Mouse (Mus musculus) limb, embryonic 11.5 days (tissue): ENCODE results near the gene Caprin2. TPM values are rescaled to one million over a fixed set of nuclear protein-coding genes. Genes with fewer than 3 reads are reported as not detected.
A peak's percentile ranks its signal among the peaks of the same experiment; 100 is the strongest.

ENCODE experiments used
- ATAC-seq: fragments of 200-750 bp; cut with Nextera tagmentation; 2 replicates; pipeline ENCODE4 v1.8.0; 2017; ENCODE audit warnings: low read depth; ENCODE audit not compliant: insufficient number of reproducible peaks, low FRiP score, low TSS enrichment
- DNase-seq: peaks from one replicate; pipeline ENCODE4 v3.0.0-alpha.2; 2015; ENCODE audit warnings: low spot score
- H3K27ac ChIP-seq: fragments of 300-500 bp; sonication (generic); replicated peaks from 2 replicates; pipeline ENCODE4 v1.5.1; 2014; ENCODE audit warnings: low read depth, mild to moderate bottlenecking, low read length
- H3K27me3 ChIP-seq: fragments of 300-500 bp; sonication (generic); 2 replicates; pipeline ENCODE4 v1.6.1; 2014; ENCODE audit warnings: mild to moderate bottlenecking, low read length, mixed read lengths; ENCODE audit not compliant: control insufficient read depth, insufficient read depth
- H3K36me3 ChIP-seq: fragments of 300-500 bp; sonication (generic); 2 replicates; pipeline ENCODE4 v1.6.1; 2014; ENCODE audit warnings: mild to moderate bottlenecking, low read length, moderate library complexity, mixed read lengths; ENCODE audit not compliant: control insufficient read depth, insufficient read depth
- H3K4me1 ChIP-seq: fragments of 300-500 bp; sonication (generic); 2 replicates; pipeline ENCODE4 v1.6.1; 2014; ENCODE audit warnings: low read length, mixed read lengths; ENCODE audit not compliant: control insufficient read depth, insufficient read depth
- H3K4me2 ChIP-seq: fragments of 300-500 bp; sonication (generic); 2 replicates; pipeline ENCODE4 v1.6.1; 2014; ENCODE audit warnings: low read depth, mild to moderate bottlenecking, moderate library complexity; ENCODE audit not compliant: severe bottlenecking
- H3K4me3 ChIP-seq: fragments of 300-500 bp; sonication (generic); 2 replicates; pipeline ENCODE4 v1.5.1; 2014; ENCODE audit warnings: low read depth, low read length
- H3K9ac ChIP-seq: fragments of 300-500 bp; sonication (generic); 2 replicates; pipeline ENCODE4 v1.6.1; 2014; ENCODE audit warnings: mild to moderate bottlenecking, low read length
- H3K9me3 ChIP-seq: fragments of 300-500 bp; sonication (generic); 2 replicates; pipeline ENCODE4 v1.6.1; 2016; ENCODE audit warnings: low read length; ENCODE audit not compliant: control insufficient read depth
- WGBS: fragments of 180-500 bp; shearing (Covaris S2); extraction: QIAGEN DNeasy Blood & Tissue Kit; methylation state at CpG from one replicate; pipeline ENCODE4 v1.1.7; 2014; 5-methylcytosine and 5-hydroxymethylcytosine counted together
- polyA plus RNA-seq: library from polyadenylated mRNA; unstranded; fragments of >200 nt; fragmentation: Nextera tagmentation; extraction: Ambion mirVana; gene quantifications from 2 replicates; pipeline ENCODE4 v1.2.1, GENCODE M21; 2014

The Caprin2 gene
- polyA plus RNA-seq, 1 experiment from 2014 or later, result 12.3 TPM

DNA sequence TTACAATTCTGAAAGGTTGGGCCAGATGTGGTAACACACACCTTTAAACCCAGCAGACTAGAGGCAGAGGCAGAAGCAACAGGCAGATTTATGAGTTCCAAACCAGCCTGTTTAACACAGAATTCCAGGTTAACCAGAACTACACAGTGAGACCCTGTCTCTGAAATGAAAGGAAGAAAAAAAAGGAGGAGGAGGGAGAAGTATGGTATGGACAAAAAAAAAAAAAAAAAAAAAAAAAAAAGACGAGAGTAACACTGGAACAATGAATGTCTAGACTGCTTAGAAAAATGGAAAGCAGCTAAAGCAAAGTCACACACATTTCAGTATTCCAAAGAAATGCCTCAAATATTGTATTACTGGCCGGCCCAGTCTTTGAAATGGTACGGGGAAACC, 65.7 kb downstream of the Caprin2 start:
- Histone ChIP-seq H3K4me2 (peak overlapping the region; percentile 88), H3K27ac (no peak overlapping the region; the same call in 1 of the 2 replicates), H3K4me1 (0 out of 2 replicates have a peak, but pooled peaks cover 2% of the 10 kb centered on the region), H3K36me3 (no peaks in the 10 kb centered on the region), H3K27me3 (no peaks in the 10 kb centered on the region), H3K4me3 (peak overlapping the region; percentile 89), H3K9ac (peak overlapping the region; percentile 70), H3K9me3 (no peaks in the 10 kb centered on the region)
- DNase-seq, result no peak
- WGBS, result 10% methylated on average over 3 of the region's 3 CpGs
- no peak for ATAC-seq

DNA sequence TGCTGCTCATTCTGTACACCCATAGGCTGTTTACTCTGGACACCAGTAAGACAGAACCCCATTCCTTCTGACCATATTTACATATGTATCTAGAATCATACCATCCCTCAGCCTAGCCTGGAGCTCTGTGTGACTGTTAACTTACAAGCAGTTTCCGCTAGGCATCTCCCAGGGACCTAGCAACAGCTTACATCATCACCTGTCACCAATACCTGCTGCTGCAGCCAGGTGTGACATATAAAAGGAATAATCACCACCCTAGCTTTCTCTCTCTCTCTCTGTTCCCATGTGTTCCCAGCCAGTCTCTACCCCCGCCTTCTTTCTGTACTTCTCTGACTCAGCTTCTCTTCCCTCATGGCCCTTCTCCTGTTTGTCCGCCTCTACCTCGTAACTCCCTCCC, 69.9 kb downstream of the Caprin2 start:
- WGBS, result 82% methylated on average over 4 of the region's 4 CpGs
- DNase-seq, result no peak
- Histone ChIP-seq H3K36me3 (peaks cover 4% of the 10 kb centered on the region), H3K27ac (no peak overlapping the region), H3K4me2 (no peak overlapping the region), H3K4me3 (no peak overlapping the region), H3K9me3 (no peaks in the 10 kb centered on the region), H3K4me1 (0 out of 2 replicates have a peak, but pooled peaks cover 2% of the 10 kb centered on the region), H3K27me3 (no peaks in the 10 kb centered on the region), H3K9ac (no peak overlapping the region)
- ATAC-seq, result no peak

DNA sequence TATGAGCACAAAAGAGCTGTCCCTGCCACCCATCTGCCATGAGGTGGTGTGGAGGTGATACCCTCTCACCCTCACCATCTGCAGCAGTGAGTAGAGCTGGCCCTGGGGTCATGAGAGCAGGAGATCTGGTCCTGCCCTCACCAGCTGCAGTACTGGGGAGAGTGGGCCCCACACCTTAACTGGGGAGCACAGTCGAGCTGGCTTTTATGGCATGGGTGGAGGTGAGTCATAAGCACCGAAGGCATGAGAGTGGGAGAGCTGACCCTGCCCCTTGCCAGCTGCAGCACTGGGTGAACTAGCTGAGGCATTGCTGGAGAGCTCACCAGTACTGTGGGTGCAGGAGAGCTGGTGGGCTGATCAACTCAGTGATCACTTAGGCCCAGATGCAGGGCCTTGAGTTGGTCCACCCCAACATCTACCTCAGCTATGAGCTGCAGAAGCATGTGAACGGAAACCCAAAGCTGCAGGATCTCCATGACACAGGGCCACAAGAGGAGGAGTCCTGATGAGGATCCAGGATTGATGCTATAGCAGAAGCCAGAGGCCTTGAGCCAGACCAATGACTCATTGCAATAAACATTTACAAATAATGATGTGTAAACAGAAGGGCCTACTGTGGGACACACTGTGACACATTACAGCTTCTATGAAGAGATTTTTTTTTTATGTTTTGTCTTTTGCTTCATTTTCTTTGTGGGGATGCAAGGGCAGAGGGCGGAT, 77.3 kb downstream of the Caprin2 start:
- ATAC-seq, result no peak
- H3K36me3 ChIP-seq, result peaks cover 4% of the 10 kb centered on the region
- H3K4me2 ChIP-seq, result no peak overlapping the region
- DNase-seq, result no peak
- no peaks in the 10 kb centered on the region for H3K4me1 ChIP-seq
- H3K9ac ChIP-seq, result no peak overlapping the region
- H3K27me3 ChIP-seq, result no peaks in the 10 kb centered on the region
- H3K9me3 ChIP-seq, result no peaks in the 10 kb centered on the region
- H3K4me3 ChIP-seq, result no peak overlapping the region
- no peak overlapping the region for H3K27ac ChIP-seq
- 93% methylated on average over 4 of the region's 4 CpGs for WGBS

DNA sequence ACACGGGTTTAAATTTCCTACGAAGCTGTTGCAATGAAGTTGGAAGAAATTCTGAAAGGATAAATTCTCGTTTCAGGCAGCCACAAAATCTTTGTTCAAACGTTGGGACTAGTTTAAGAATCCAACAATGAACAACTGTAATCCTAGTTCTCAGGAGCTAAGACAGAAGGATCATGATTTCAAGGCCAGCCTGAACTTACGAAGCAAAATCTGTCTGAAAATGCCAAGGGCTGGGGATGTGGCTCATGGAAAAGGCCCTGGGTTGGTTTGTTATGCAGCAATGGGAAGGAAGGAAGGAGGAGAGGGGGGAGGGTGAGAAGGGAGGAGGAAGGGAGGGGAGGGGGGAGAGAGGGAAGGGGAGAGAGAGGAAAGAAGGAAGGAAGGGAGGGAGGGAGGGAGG, 79.3 kb downstream of the Caprin2 start:
- no peak for DNase-seq
- no peaks in the 10 kb centered on the region for H3K27me3 ChIP-seq
- no peaks in the 10 kb centered on the region for H3K4me1 ChIP-seq
- ATAC-seq, result no peak
- H3K27ac ChIP-seq, result no peak overlapping the region
- H3K9me3 ChIP-seq, result no peaks in the 10 kb centered on the region
- no peak overlapping the region for H3K9ac ChIP-seq
- H3K36me3 ChIP-seq, result peaks cover 4% of the 10 kb centered on the region
- H3K4me3 ChIP-seq, result no peak overlapping the region
- H3K4me2 ChIP-seq, result no peak overlapping the region
- WGBS, result 92% methylated on average over 5 of the region's 5 CpGs

DNA sequence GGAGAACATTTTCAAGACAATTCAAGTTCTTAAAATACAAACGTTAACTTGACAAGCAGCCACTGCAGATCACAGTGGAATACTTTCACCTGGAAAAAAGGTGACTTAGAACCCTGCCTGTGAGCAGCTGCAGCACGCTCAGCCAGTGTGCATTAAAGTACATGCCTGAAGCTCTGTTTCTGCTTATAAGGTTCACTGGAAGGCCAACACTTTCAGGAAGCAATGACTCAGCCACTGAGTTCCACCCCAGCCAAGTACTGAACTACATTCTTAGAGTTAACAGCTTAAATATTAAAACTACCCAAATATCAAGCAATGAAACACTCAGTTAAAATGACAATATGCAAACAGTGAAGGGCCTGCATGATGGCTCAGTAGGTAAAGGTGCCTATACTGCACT, 84.9 kb downstream of the Caprin2 start:
- no peak overlapping the region for H3K27ac ChIP-seq
- no peaks in the 10 kb centered on the region for H3K4me1 ChIP-seq
- H3K9me3 ChIP-seq, result no peaks in the 10 kb centered on the region
- no peak for DNase-seq
- WGBS, result 85% methylated on average over 2 of the region's 2 CpGs
- ATAC-seq, result no peak
- no peak overlapping the region for H3K9ac ChIP-seq
- no peaks in the 10 kb centered on the region for H3K27me3 ChIP-seq
- no peak overlapping the region for H3K4me3 ChIP-seq
- H3K36me3 ChIP-seq, result peaks cover 4% of the 10 kb centered on the region; the same call in 1 of the 2 replicates
- H3K4me2 ChIP-seq, result no peak overlapping the region

DNA sequence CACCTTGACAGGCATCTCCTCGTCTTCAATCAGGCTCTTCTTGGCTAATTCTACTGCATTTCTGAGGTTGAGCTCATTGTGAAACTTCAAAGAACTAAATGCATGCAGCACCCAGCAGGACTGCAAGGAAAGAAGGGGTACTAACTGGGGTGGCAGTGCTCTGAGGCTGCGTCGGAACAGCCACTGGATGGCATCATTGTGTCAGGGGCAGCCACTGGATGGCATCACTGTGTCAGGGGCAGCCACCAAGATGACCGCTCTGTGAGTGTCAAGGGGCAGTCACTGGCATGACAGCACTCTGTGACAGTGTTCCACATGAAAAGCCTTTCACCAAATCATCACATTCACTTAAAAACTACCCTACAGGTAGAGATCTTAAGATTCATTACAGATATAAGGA, 96.3 kb downstream of the Caprin2 start:
- no peak overlapping the region for H3K9ac ChIP-seq
- no peaks in the 10 kb centered on the region for H3K9me3 ChIP-seq
- WGBS, result 83% methylated on average over 4 of the region's 4 CpGs
- H3K4me1 ChIP-seq, result no peaks in the 10 kb centered on the region
- no peak for ATAC-seq
- H3K27ac ChIP-seq, result no peak overlapping the region
- peaks cover 14% of the 10 kb centered on the region for H3K36me3 ChIP-seq
- no peak overlapping the region for H3K4me3 ChIP-seq
- no peak overlapping the region for H3K4me2 ChIP-seq
- no peaks in the 10 kb centered on the region for H3K27me3 ChIP-seq
- no peak for DNase-seq

DNA sequence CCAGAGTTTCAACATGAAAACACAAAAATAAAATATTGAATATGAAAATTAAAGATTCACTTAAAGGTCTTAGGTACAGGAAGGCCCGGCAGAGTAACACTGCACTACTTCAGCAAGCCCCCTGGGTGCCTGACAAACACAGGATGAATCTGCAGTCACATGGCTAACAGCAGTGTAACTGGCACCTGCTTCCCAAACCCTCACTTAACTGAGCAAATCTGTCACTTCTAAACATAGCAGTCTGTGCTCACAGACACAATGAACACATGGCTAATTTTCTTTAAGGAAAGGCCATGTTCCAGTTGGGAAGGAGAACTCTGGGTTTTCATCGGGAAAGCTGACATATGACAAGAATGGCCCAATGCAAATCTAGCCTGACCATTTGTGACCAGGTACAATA, 100.9 kb downstream of the Caprin2 start:
- Histone ChIP-seq H3K36me3 (peaks cover 7% of the 10 kb centered on the region), H3K27me3 (no peaks in the 10 kb centered on the region), H3K9ac (no peak overlapping the region), H3K4me3 (no peak overlapping the region), H3K27ac (no peak overlapping the region), H3K9me3 (no peaks in the 10 kb centered on the region), H3K4me2 (no peak overlapping the region), H3K4me1 (no peaks in the 10 kb centered on the region)
- ATAC-seq, result no peak
- no peak for DNase-seq
- WGBS, result 88% methylated on average over 2 of the region's 2 CpGs
